Mouse (Mus musculus): ENCODE measurements around the gene Scarf2. TPM values are rescaled to one million over a fixed set of nuclear protein-coding genes. Genes with fewer than 3 reads are reported as not detected.

The Scarf2 gene
- polyA plus RNA-seq, 1 experiment from 2014 or later = 1.2 TPM

DNA sequence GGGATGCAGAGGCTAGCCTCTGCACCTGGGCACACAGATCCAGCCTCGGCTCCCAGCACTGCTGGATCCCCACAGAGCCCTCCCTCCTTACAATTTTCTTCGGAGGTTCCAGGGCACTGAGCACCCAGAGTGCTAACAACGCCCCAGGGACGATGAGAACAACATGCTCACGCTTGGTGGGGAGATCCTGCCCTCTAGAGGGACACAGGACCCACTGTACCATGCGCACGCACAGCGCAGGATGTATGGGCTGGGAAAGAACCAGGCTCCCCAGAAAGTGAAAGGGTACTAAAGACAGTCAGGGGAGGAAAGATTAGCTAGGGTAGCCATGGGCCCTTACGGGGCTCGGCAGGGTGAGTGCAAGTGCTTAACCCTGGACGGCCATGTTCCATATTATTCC lies 34.7 kb downstream of the Scarf2 start:
- Histone ChIP-seq H3K9me3 (replicated peaks; ENCODE audit: control insufficient read depth, low read length, poor library complexity, severe bottlenecking) (no peaks in the 10 kb centered on the region), H3K4me3 (ENCODE audit: low read depth, low read length) (no peak overlapping the region), H3K4me1 (ENCODE audit: control insufficient read depth, insufficient read depth, low read length) (peaks cover 18% of the 10 kb centered on the region), H3K4me2 (ENCODE audit: low read length) (no peak overlapping the region), H3K27me3 (ENCODE audit: control insufficient read depth, insufficient read depth, low read depth, low read length) (peaks cover 24% of the 10 kb centered on the region), H3K36me3 (ENCODE audit: control insufficient read depth, insufficient read depth, low read length) (no peaks in the 10 kb centered on the region), H3K27ac (ENCODE audit: low read length) (no peak overlapping the region), H3K9ac (ENCODE audit: low read depth, low read length) (no peak overlapping the region)
- ATAC-seq = no peak
- 10% methylated on average over 11 of the region's 11 CpGs for WGBS

DNA sequence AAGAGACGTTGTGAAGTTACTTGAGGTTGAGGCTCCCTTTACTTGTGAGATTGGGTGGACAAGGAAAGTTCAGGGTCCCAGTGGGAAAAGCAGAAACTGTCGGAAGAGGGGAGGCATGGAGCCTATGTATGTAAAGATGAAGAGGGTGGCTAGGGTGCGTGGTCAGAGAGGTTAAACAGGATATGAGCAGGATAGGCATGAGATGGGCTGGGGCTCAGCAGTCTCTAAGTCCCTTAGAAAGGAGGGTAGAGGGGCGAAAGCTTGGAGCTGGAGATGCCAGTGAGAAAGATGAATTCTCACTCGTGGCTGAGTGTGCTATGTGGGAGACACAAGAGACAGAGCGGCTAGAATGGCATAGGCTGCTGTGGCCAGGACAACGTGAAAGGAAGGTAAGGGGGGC lies 35.7 kb downstream of the Scarf2 start, which contains the start of gene B830017H08Rik:
TSS of gene B830017H08Rik (plus strand) at position 301 of the 400 bp plus-strand sequence.
- Histone ChIP-seq H3K27ac (ENCODE audit: low read length) (peak within 1 kb of the TSS; percentile 95), H3K4me3 (ENCODE audit: low read depth, low read length) (peak within 1 kb of the TSS; percentile 64), H3K9ac (ENCODE audit: low read depth, low read length) (peak within 1 kb of the TSS; percentile 85), H3K36me3 (ENCODE audit: control insufficient read depth, insufficient read depth, low read length) (no peaks in the 10 kb centered on the region), H3K27me3 (ENCODE audit: control insufficient read depth, insufficient read depth, low read depth, low read length) (peaks cover 24% of the 10 kb centered on the region), H3K4me1 (ENCODE audit: control insufficient read depth, insufficient read depth, low read length) (peaks cover 18% of the 10 kb centered on the region), H3K9me3 (replicated peaks; ENCODE audit: control insufficient read depth, low read length, poor library complexity, severe bottlenecking) (no peaks in the 10 kb centered on the region), H3K4me2 (ENCODE audit: low read length) (peak within 1 kb of the TSS; percentile 84)
- ATAC-seq = no peak; the same call in 1 of the 2 replicates
- 21% methylated on average over 7 of the region's 7 CpGs for WGBS

DNA sequence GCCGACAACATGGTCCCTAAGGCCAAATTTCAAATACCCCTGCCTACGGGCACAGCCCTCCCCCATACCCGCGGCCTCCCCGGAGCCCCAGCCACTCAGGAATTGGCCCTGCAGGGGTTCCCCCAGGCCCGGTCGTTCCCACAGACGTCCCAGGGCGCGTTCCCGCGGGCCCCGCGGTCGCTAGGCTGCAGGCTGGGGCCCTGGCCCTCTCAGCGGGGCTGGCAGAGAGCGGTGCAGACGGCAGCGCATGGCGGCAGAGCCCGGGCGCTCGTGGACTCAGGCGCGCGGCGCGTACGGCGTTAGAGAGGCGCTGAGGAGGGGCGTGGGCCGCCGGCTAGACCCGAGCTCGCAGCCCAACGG lies 36.2 kb downstream of the Scarf2 start:
- WGBS = under 1% methylated on average over 29 of the region's 37 CpGs
- H3K9me3 ChIP-seq (replicated peaks; ENCODE audit: control insufficient read depth, low read length, poor library complexity, severe bottlenecking) = no peaks in the 10 kb centered on the region
- H3K36me3 ChIP-seq (ENCODE audit: control insufficient read depth, insufficient read depth, low read length) = no peaks in the 10 kb centered on the region
- H3K9ac ChIP-seq (ENCODE audit: low read depth, low read length) = peak overlapping the region; percentile 85
- peak overlapping the region; percentile 64 for H3K4me3 ChIP-seq (ENCODE audit: low read depth, low read length)
- peak overlapping the region; percentile 84 for H3K4me2 ChIP-seq (ENCODE audit: low read length)
- peak overlapping the region; percentile 95 for H3K27ac ChIP-seq (ENCODE audit: low read length)
- H3K4me1 ChIP-seq (ENCODE audit: control insufficient read depth, insufficient read depth, low read length) = peaks cover 18% of the 10 kb centered on the region
- peak; percentile 76 for ATAC-seq
- H3K27me3 ChIP-seq (ENCODE audit: control insufficient read depth, insufficient read depth, low read depth, low read length) = peaks cover 24% of the 10 kb centered on the region

DNA sequence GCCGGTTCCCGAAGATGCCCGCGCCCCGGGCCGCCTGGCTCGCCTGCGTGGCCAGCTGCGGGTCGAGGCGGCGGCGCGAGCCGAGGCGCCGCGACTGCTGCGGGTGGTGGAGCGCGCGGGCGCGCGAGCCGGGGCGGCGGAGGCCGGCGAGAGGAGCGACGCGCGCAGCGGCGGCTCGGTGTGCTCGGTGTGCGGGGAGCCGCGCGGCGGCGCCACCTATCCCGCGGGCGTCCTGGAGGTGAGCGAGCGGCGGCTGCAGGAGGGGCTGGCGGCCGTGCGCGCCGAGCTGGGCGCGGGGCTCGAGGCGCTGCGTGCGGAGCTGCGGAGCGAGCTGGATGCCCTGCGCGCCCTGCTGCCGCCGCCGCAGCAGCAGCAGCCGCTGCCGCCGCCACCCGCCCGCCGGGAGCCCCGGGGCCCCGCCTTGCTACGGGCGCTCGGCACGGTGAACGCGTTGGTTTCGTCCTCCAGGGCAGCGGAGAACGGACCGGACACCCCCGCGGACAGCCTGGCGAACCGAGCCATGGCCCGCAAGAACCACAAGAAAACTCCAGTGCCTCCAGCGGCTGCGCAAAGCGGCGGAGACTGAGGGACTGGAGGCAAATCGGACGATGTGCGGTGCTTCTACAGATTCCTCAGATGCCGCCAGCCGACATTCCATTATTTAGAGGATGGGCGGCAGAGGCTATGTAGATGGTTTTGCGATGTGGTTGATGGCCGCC lies 36.8 kb downstream of the Scarf2 start:
- H3K36me3 ChIP-seq (ENCODE audit: control insufficient read depth, insufficient read depth, low read length) = no peaks in the 10 kb centered on the region
- H3K27me3 ChIP-seq (ENCODE audit: control insufficient read depth, insufficient read depth, low read depth, low read length) = peaks cover 24% of the 10 kb centered on the region
- WGBS = under 1% methylated on average over 60 of the region's 103 CpGs
- H3K9ac ChIP-seq (ENCODE audit: low read depth, low read length) = peak overlapping the region; percentile 85
- no peaks in the 10 kb centered on the region for H3K9me3 ChIP-seq (replicated peaks; ENCODE audit: control insufficient read depth, low read length, poor library complexity, severe bottlenecking)
- H3K4me1 ChIP-seq (ENCODE audit: control insufficient read depth, insufficient read depth, low read length) = peaks cover 18% of the 10 kb centered on the region
- H3K4me3 ChIP-seq (ENCODE audit: low read depth, low read length) = peak overlapping the region; percentile 64
- peak overlapping the region; percentile 84 for H3K4me2 ChIP-seq (ENCODE audit: low read length)
- peak; percentile 79 for ATAC-seq
- peak overlapping the region; percentile 95 for H3K27ac ChIP-seq (ENCODE audit: low read length)

DNA sequence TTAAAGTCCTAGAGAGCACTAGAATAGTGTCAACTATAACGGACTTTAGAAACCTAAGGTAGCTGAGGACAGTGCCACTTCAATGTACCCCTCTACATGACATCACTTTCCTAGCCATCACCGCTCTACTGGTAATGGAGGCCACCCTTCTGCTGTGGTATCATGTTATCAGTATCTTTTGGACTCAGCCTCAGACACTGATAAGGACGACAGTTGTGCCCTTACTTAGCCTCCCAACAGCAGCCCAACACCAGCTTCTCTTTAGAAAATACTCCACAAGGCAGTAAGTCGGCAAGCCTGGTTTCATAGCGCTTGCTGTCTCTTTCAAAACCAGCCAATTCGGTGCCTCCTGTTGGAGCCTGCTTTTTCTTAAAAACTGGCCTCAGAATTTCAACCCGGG lies 37.5 kb downstream of the Scarf2 start:
- H3K27me3 ChIP-seq (ENCODE audit: control insufficient read depth, insufficient read depth, low read depth, low read length) = peaks cover 24% of the 10 kb centered on the region
- WGBS = 42% methylated on average over 7 of the region's 7 CpGs
- H3K4me2 ChIP-seq (ENCODE audit: low read length) = peak overlapping the region; percentile 84
- no peaks in the 10 kb centered on the region for H3K36me3 ChIP-seq (ENCODE audit: control insufficient read depth, insufficient read depth, low read length)
- H3K4me3 ChIP-seq (ENCODE audit: low read depth, low read length) = peak overlapping the region; percentile 64
- H3K9me3 ChIP-seq (replicated peaks; ENCODE audit: control insufficient read depth, low read length, poor library complexity, severe bottlenecking) = no peaks in the 10 kb centered on the region
- H3K27ac ChIP-seq (ENCODE audit: low read length) = peak overlapping the region; percentile 95
- peak overlapping the region; percentile 85 for H3K9ac ChIP-seq (ENCODE audit: low read depth, low read length)
- ATAC-seq = peak; percentile 4
- peaks cover 18% of the 10 kb centered on the region for H3K4me1 ChIP-seq (ENCODE audit: control insufficient read depth, insufficient read depth, low read length)

DNA sequence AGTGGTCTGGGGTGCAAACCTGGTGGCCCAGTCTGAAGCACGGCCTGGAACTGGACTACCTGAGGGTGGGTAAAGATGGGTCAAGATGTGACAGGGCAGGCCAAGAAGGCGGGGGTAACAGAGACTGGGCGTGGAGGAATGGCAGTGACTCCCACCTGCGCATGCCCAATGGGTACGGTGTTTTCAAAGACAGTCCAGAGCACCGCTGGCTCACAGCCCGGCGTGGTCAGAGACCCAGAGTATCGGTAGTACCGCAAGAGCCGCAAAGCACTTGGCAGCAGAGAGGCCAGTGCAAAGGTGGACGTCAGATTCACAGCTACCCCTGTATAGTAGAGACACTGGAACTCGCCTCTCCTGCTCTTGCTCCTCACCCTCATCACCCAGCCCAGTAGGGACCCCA lies 38.4 kb downstream of the Scarf2 start:
- Histone ChIP-seq H3K4me3 (ENCODE audit: low read depth, low read length) (no peak overlapping the region), H3K9ac (ENCODE audit: low read depth, low read length) (no peak overlapping the region), H3K27me3 (ENCODE audit: control insufficient read depth, insufficient read depth, low read depth, low read length) (peaks cover 21% of the 10 kb centered on the region), H3K9me3 (replicated peaks; ENCODE audit: control insufficient read depth, low read length, poor library complexity, severe bottlenecking) (no peaks in the 10 kb centered on the region), H3K36me3 (ENCODE audit: control insufficient read depth, insufficient read depth, low read length) (no peaks in the 10 kb centered on the region), H3K4me2 (ENCODE audit: low read length) (no peak overlapping the region; the same call in 1 of the 2 replicates), H3K4me1 (ENCODE audit: control insufficient read depth, insufficient read depth, low read length) (peaks cover 18% of the 10 kb centered on the region), H3K27ac (ENCODE audit: low read length) (no peak overlapping the region)
- 49% methylated on average over 13 of the region's 13 CpGs for WGBS
- ATAC-seq = no peak

DNA sequence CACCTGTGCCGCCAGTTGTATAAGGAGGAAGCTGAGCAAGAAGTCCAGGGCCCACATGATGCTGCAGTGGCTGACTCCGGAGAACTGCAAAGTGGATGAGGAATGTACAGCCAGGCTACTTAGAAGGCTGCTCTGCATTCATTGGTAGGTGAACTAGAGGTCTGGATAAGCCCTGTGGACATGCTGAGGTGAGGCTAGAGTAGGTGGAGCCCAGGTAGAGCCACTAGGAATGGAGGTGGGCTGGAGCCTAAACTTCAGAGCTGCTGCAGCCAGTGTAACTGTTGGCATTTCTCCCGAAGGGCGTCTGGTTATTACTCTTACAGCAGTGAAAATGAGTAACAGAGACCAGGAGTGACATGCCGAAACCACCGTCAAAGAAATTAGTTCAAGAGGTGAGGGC lies 41.0 kb downstream of the Scarf2 start, which contains the start of gene Car15:
TSS of gene Car15 (minus strand) at position 314 of the 400 bp plus-strand sequence.
- 83% methylated on average over 6 of the region's 6 CpGs for whole genome bisulfite sequencing
- H3K36me3 ChIP-seq (ENCODE audit: control insufficient read depth, insufficient read depth, low read length) = peaks cover 20% of the 10 kb centered on the region
- no peak within 1 kb of the TSS for H3K4me2 ChIP-seq (ENCODE audit: low read length)
- peaks cover 6% of the 10 kb centered on the region; the same call in 1 of the 2 replicates for H3K27me3 ChIP-seq (ENCODE audit: control insufficient read depth, insufficient read depth, low read depth, low read length)
- H3K9ac ChIP-seq (ENCODE audit: low read depth, low read length) = no peak within 1 kb of the TSS
- ATAC-seq = no peak
- no peak within 1 kb of the TSS for H3K27ac ChIP-seq (ENCODE audit: low read length)
- H3K4me1 ChIP-seq (ENCODE audit: control insufficient read depth, insufficient read depth, low read length) = peaks cover 12% of the 10 kb centered on the region
- H3K4me3 ChIP-seq (ENCODE audit: low read depth, low read length) = no peak within 1 kb of the TSS
- no peaks in the 10 kb centered on the region for H3K9me3 ChIP-seq (replicated peaks; ENCODE audit: control insufficient read depth, low read length, poor library complexity, severe bottlenecking)

DNA sequence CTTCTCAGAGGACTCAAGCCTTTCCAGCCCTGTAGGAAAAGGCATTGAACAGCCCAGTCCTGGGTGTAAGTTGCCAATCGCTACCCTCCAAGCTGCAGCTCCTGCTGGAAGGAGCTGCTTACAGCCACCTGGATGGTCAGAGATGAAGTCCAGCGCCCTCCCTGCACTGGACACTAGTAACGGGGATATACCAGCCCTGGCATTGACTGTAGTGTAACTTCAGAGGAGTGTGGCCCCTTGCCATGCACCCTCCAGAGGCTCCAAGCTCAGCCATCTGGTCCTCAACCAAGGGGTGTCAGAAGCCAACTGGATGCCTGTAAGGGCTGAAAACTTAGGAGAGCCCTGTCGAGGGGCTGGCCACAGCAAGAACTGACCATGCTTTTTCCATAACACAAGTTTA lies 42.9 kb downstream of the Scarf2 start:
- Histone ChIP-seq H3K9me3 (replicated peaks; ENCODE audit: control insufficient read depth, low read length, poor library complexity, severe bottlenecking) (no peaks in the 10 kb centered on the region), H3K4me2 (ENCODE audit: low read length) (no peak overlapping the region), H3K9ac (ENCODE audit: low read depth, low read length) (no peak overlapping the region), H3K36me3 (ENCODE audit: control insufficient read depth, insufficient read depth, low read length) (peaks cover 29% of the 10 kb centered on the region), H3K4me3 (ENCODE audit: low read depth, low read length) (no peak overlapping the region), H3K27me3 (ENCODE audit: control insufficient read depth, insufficient read depth, low read depth, low read length) (peaks cover 6% of the 10 kb centered on the region; the same call in 1 of the 2 replicates), H3K27ac (ENCODE audit: low read length) (no peak overlapping the region), H3K4me1 (ENCODE audit: control insufficient read depth, insufficient read depth, low read length) (peaks cover 4% of the 10 kb centered on the region)
- WGBS = 82% methylated on average over 4 of the region's 4 CpGs
- no peak for ATAC-seq

DNA sequence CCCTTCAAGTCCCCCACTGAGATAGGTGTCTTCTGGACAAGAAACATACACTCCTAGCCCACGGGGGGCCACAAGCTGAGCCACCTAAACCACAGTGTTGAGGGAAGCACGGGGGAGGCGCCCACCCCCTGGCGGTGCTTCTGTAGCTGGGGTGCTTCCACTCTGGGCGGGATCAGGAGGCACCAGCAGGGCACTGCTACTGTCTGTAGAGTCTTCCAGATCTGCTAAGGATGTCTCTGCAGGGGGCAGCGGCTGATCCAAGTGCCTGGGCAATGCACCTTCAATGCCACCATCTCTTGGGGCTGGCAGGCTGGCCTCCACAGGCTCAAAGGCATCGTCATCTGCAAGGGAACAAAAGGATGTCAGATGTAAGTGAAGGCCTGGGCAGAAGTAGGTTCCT lies 45.4 kb downstream of the Scarf2 start:
- Histone ChIP-seq H3K9me3 (replicated peaks; ENCODE audit: control insufficient read depth, low read length, poor library complexity, severe bottlenecking) (no peaks in the 10 kb centered on the region), H3K36me3 (ENCODE audit: control insufficient read depth, insufficient read depth, low read length) (peaks cover 40% of the 10 kb centered on the region), H3K4me2 (ENCODE audit: low read length) (no peak overlapping the region), H3K27me3 (ENCODE audit: control insufficient read depth, insufficient read depth, low read depth, low read length) (no peaks in the 10 kb centered on the region), H3K27ac (ENCODE audit: low read length) (no peak overlapping the region), H3K4me3 (ENCODE audit: low read depth, low read length) (no peak overlapping the region), H3K9ac (ENCODE audit: low read depth, low read length) (no peak overlapping the region), H3K4me1 (ENCODE audit: control insufficient read depth, insufficient read depth, low read length) (no peaks in the 10 kb centered on the region)
- no peak for ATAC-seq
- 91% methylated on average over 7 of the region's 7 CpGs for WGBS
